Mouse (Mus musculus) spleen, adult 2 months (tissue): Measurements from ENCODE around the gene Schip1. TPM values are rescaled to one million over a fixed set of nuclear protein-coding genes. Genes with fewer than 3 reads are reported as not detected.
A peak's percentile ranks its signal among the peaks of the same experiment; 100 is the strongest.

Experiments
- DNase-seq, 2 experiments: peaks; one replicate each; pipeline versions ENCODE4 v3.0.0 to v3.0.0-alpha.2; 2012 to 2021; ENCODE audit warnings: low spot score in 2 of 2, low read depth in 1 of 2
- H3K27ac ChIP-seq: fragments of 200-500 bp; 2 replicates; pipeline ENCODE4 v1.5.1; 2012; ENCODE audit warnings: low read length, inconsistent platforms; ENCODE audit not compliant: insufficient read depth
- H3K27me3 ChIP-seq: fragments of 200-500 bp; 2 replicates; pipeline ENCODE4 v1.6.1; 2012; ENCODE audit warnings: mild to moderate bottlenecking, moderate library complexity, low read length, inconsistent platforms; ENCODE audit not compliant: control insufficient read depth, insufficient read depth
- H3K36me3 ChIP-seq: fragments of 200-500 bp; 2 replicates; pipeline ENCODE4 v1.6.1; 2012; ENCODE audit warnings: mild to moderate bottlenecking, low read length, inconsistent platforms; ENCODE audit not compliant: control insufficient read depth, insufficient read depth
- H3K4me1 ChIP-seq: fragments of 200-500 bp; 2 replicates; pipeline ENCODE4 v1.6.1; 2011; ENCODE audit warnings: inconsistent platforms; ENCODE audit not compliant: control insufficient read depth, insufficient read depth, insufficient read length
- H3K4me3 ChIP-seq: fragments of 200-500 bp; 2 replicates; pipeline ENCODE4 v1.5.1; 2011; ENCODE audit warnings: mild to moderate bottlenecking, inconsistent platforms; ENCODE audit not compliant: insufficient read depth, insufficient read length; ENCODE audit errors: extremely low read depth
- CTCF ChIP-seq: fragments of 200-500 bp; IDR thresholded peaks from 2 replicates; pipeline ENCODE4 v1.5.1; 2011; ENCODE audit warnings: mild to moderate bottlenecking, inconsistent platforms; ENCODE audit not compliant: insufficient read depth, insufficient read length, insufficient replicate concordance; ENCODE audit errors: extremely low read depth
- POLR2A ChIP-seq: fragments of 200-500 bp; IDR thresholded peaks from 2 replicates; pipeline ENCODE4 v1.6.1; 2011; ENCODE audit warnings: low read depth, low read length, inconsistent platforms
- WGBS: fragments of 180-500 bp; shearing (Covaris S2); methylation state at CpG from one replicate; pipeline ENCODE4 v1.1.7; 2018; 5-methylcytosine and 5-hydroxymethylcytosine counted together
- polyA plus RNA-seq: library from polyadenylated mRNA; depleted of rRNA; stranded (reverse); fragments of >200 nt; gene quantifications from 2 replicates; pipeline ENCODE4 v1.2.3, GENCODE M21; 2012

Schip1 gene
- polyA plus RNA-seq, 1 experiment: 3.7 TPM

- TF ChIP-seq POLR2A: no peak
- TF ChIP-seq CTCF: no peak
- Histone ChIP-seq H3K27ac (no peak overlapping the region), H3K27me3 (no peaks in the 10 kb centered on the region), H3K4me1 (no peaks in the 10 kb centered on the region; the same call in 1 of the 2 replicates), H3K36me3 (no peaks in the 10 kb centered on the region), H3K4me3 (no peak overlapping the region)
- 50% methylated on average over 10 of the region's 10 CpGs for WGBS
- peak in 1 of 2 experiments; percentile 33 for DNase-seq
Observed at GRCm38 (mm10) chr3:68615042-68615810, 550.6 kb downstream of the Schip1 start.

GRCm38 (mm10) chr3:68616363-68616762, 551.8 kb downstream of the Schip1 start:
- Histone ChIP-seq H3K27ac (no peak overlapping the region), H3K4me3 (no peak overlapping the region), H3K27me3 (no peaks in the 10 kb centered on the region), H3K36me3 (no peaks in the 10 kb centered on the region), H3K4me1 (no peaks in the 10 kb centered on the region)
- WGBS: 71% methylated on average over 12 of the region's 12 CpGs
- no peak for TF ChIP-seq CTCF
- no peak for DNase-seq

- no peak for TF ChIP-seq CTCF
- TF ChIP-seq POLR2A: no peak
- Histone ChIP-seq H3K4me1 (no peaks in the 10 kb centered on the region), H3K27me3 (no peaks in the 10 kb centered on the region), H3K4me3 (no peak overlapping the region), H3K27ac (no peak overlapping the region), H3K36me3 (no peaks in the 10 kb centered on the region)
- WGBS: 92% methylated on average over 10 of the region's 10 CpGs
- DNase-seq: no peak
Observed at GRCm38 (mm10) chr3:68617708-68618107, 553.1 kb downstream of the Schip1 start.

- H3K27ac ChIP-seq: no peak overlapping the region
- TF ChIP-seq POLR2A (no peak), CTCF (no peak)
- H3K36me3 ChIP-seq: no peaks in the 10 kb centered on the region
- DNase-seq: no peak
- WGBS: 84% methylated on average over 5 of the region's 5 CpGs
- H3K4me1 ChIP-seq: no peaks in the 10 kb centered on the region
- H3K27me3 ChIP-seq: no peaks in the 10 kb centered on the region
- H3K4me3 ChIP-seq: no peak overlapping the region
Observed at GRCm38 (mm10) chr3:68619097-68619496, 554.5 kb downstream of the Schip1 start.

GRCm38 (mm10) chr3:68621971-68622370, 557.4 kb downstream of the Schip1 start:
- WGBS: 86% methylated on average over 3 of the region's 3 CpGs
- no peaks in the 10 kb centered on the region for H3K36me3 ChIP-seq
- TF ChIP-seq CTCF (no peak), POLR2A (no peak)
- H3K27me3 ChIP-seq: no peaks in the 10 kb centered on the region
- no peaks in the 10 kb centered on the region for H3K4me1 ChIP-seq
- H3K4me3 ChIP-seq: no peak overlapping the region
- H3K27ac ChIP-seq: no peak overlapping the region
- no peak for DNase-seq

- 87% methylated on average over 5 of the region's 5 CpGs for WGBS
- no peak for DNase-seq
- TF ChIP-seq CTCF: no peak
- TF ChIP-seq POLR2A: no peak
- H3K4me3 ChIP-seq: no peak overlapping the region
- H3K27me3 ChIP-seq: no peaks in the 10 kb centered on the region
- H3K27ac ChIP-seq: no peak overlapping the region
- no peaks in the 10 kb centered on the region for H3K4me1 ChIP-seq
- no peaks in the 10 kb centered on the region for H3K36me3 ChIP-seq
Observed at GRCm38 (mm10) chr3:68623036-68623435, 558.4 kb downstream of the Schip1 start.

- H3K4me1 ChIP-seq: no peaks in the 10 kb centered on the region
- H3K36me3 ChIP-seq: no peaks in the 10 kb centered on the region
- TF ChIP-seq CTCF (no peak), POLR2A (no peak)
- WGBS: 37% methylated on average over 6 of the region's 6 CpGs
- no peak for DNase-seq
- H3K27ac ChIP-seq: no peak overlapping the region
- no peaks in the 10 kb centered on the region for H3K27me3 ChIP-seq
- no peak overlapping the region for H3K4me3 ChIP-seq
Observed at GRCm38 (mm10) chr3:68624471-68624870, 559.9 kb downstream of the Schip1 start.

- H3K27me3 ChIP-seq: no peaks in the 10 kb centered on the region
- no peak overlapping the region for H3K4me3 ChIP-seq
- peaks cover 7% of the 10 kb centered on the region; the same call in 1 of the 2 replicates for H3K4me1 ChIP-seq
- H3K27ac ChIP-seq: no peak overlapping the region
- DNase-seq: no peak
- H3K36me3 ChIP-seq: no peaks in the 10 kb centered on the region
- WGBS: 90% methylated on average over 4 of the region's 4 CpGs
- TF ChIP-seq CTCF: no peak
- TF ChIP-seq POLR2A: no peak
Observed at GRCm38 (mm10) chr3:68630261-68630660, 565.7 kb downstream of the Schip1 start.
